Mouse (Mus musculus): ENCODE measurements around the gene Cnga3.

DNA sequence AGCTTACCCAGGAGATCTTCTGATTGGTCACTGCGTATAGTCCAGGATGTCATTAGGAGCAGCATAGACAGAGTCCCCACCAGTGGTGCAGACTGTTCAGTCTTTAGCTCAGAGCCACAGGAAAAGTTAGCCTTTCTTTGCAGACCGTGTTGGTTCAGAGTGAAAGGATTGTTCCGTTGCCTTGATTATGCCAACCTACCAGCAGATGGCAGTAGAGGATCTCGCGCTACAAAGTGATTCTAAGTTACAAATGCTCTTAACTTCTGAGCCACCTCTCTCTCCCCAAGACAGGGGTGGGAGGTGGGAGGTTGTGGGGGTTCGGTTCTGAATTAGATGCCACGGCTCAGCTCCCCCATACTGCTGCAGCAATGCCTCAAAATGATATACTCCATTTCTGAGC is 58.2 kb downstream of the Cnga3 start:
- no peak for TF ChIP-seq E2F4 (IDR thresholded peaks at IDR 0.05; ENCODE audit: insufficient read depth)
- TF ChIP-seq MAX (IDR thresholded peaks at IDR 0.05; ENCODE audit: low read depth), result no peak
- TF ChIP-seq POLR2A (IDR thresholded peaks at IDR 0.05; ENCODE audit: insufficient read length, low read depth), result no peak
- TF ChIP-seq USF1 (IDR thresholded peaks at IDR 0.05; ENCODE audit: low read depth), result no peak
- no peak for TF ChIP-seq TCF12 (IDR thresholded peaks at IDR 0.05; ENCODE audit: insufficient read depth, poor library complexity, severe bottlenecking)
- no peak for TF ChIP-seq MYOD1 (IDR thresholded peaks at IDR 0.05; ENCODE audit: control insufficient read depth in 1 of 3, insufficient read length in 2 of 3, low read depth in 2 of 3)
- TF ChIP-seq MYOG (IDR thresholded peaks at IDR 0.05; ENCODE audit: control insufficient read depth in 1 of 3, insufficient read depth in 1 of 3, insufficient read length in 2 of 3, low read depth in 2 of 3), result no peak
- no peak for TF ChIP-seq SRF (IDR thresholded peaks at IDR 0.05; ENCODE audit: control insufficient read depth, insufficient read length, low read depth)

Data from myocyte (in vitro differentiated cells).